Mouse (Mus musculus) MEL (cell line): ENCODE data around the gene Prdm15.

Source experiments
- CTCF ChIP-seq, 3 experiments: IDR thresholded peaks in 2 of 3; conservative IDR thresholded peaks in 1 of 3; 2 replicates each; pipeline ENCODE4 v1.5.1; 2011 to 2012; ENCODE audit warnings: low read length in 3 of 3, low read depth in 2 of 3, mild to moderate bottlenecking in 2 of 3, improper control_type of control experiment in 1 of 3, inconsistent platforms in 1 of 3, mixed read lengths in 1 of 3, moderate library complexity in 1 of 3; ENCODE audit not compliant: control insufficient read depth in 1 of 3, insufficient read depth in 1 of 3, poor library complexity in 1 of 3, severe bottlenecking in 1 of 3
- JUND ChIP-seq: IDR thresholded peaks from 2 replicates; pipeline ENCODE4 v1.6.1; 2011; ENCODE audit warnings: low read depth, mild to moderate bottlenecking, improper control_type of control experiment, low read length
- MAFK ChIP-seq: IDR thresholded peaks from 2 replicates; pipeline ENCODE4 v1.6.1; 2011; ENCODE audit warnings: low read depth, mild to moderate bottlenecking, low read length, improper control_type of control experiment, borderline replicate concordance
- NELFE ChIP-seq: IDR thresholded peaks from 2 replicates; pipeline ENCODE4 v1.6.1; 2011; ENCODE audit warnings: low read depth, low read length, improper control_type of control experiment
- POLR2A ChIP-seq, 2 experiments: IDR thresholded peaks; 2 replicates each; pipeline ENCODE4 v1.6.1; 2011 to 2012; ENCODE audit warnings: low read length in 2 of 2, mild to moderate bottlenecking in 2 of 2, control low read depth in 1 of 2, improper control_type of control experiment in 1 of 2, low read depth in 1 of 2, moderate library complexity in 1 of 2; ENCODE audit not compliant: control insufficient read depth in 1 of 2, insufficient read depth in 1 of 2, poor library complexity in 1 of 2
- POLR2AphosphoS2 ChIP-seq: IDR thresholded peaks from 2 replicates; pipeline ENCODE4 v1.6.1; 2011; ENCODE audit warnings: low read length, improper control_type of control experiment
- TBP ChIP-seq: IDR thresholded peaks from 2 replicates; pipeline ENCODE4 v1.8.0; 2011; ENCODE audit warnings: low read depth, low read length, improper control_type of control experiment
- TCF12 ChIP-seq: IDR thresholded peaks from 2 replicates; pipeline ENCODE4 v1.6.1; 2014; ENCODE audit warnings: low read depth, mild to moderate bottlenecking, inconsistent platforms, low read length, improper control_type of control experiment, moderate library complexity
- ZNF384 ChIP-seq: IDR thresholded peaks from 2 replicates; pipeline ENCODE4 v1.6.1; 2012; ENCODE audit warnings: low read depth, mild to moderate bottlenecking, inconsistent platforms, low read length, improper control_type of control experiment

DNA sequence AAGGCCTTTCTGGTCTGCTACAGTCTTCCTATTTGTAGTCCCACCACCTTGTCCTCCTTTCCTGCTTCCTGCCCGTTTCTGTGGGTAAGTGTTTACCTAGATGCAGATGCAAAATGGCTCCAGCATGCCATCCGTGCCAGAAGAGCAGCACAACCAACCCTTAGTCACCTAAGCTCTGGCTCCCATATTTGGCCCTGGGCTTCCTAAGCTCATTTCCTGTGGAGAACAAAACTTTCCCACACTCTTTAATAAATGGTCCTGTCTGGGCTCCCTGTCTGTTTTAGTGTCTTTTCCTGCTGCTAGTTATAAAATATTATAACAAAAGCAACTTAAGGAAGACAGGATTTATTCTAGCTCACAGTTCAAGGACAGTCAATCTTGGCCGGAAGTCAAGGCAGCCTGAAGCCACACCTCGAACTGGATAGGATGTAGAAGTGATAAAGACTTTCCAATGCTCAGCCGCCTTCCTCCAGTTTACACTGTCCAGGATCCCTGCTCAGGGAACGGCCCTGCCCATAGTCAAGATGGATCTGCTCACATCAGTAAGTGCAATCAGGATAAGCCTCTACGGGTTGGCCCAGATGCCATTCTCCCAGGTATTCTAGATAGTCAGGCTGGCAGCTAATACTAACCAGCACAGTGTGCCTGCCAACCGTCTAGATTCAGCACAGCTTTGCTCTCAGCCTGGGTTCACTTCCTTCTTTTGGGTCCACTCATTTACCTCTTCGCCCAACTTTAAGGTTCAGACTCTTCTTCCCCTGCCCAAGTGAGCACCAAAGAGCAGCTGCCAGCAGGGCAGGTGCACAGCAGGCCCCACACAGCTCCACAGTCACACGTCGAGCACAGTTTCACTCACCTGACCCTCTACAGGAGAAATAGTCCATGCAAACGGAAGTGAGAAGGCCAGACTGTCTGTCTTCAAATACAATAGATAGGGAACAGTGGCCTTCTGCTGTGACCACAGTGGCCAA, 6.4 kb downstream of the Prdm15 start:
- TF ChIP-seq CTCF (IDR thresholded peaks at IDR 0.05 in 2 of 3, conservative IDR thresholded peaks at IDR 0.05 in 1 of 3; ENCODE audit: control insufficient read depth in 1 of 3, insufficient read depth in 1 of 3, low read depth in 2 of 3, low read length in 3 of 3, poor library complexity in 1 of 3, severe bottlenecking in 1 of 3) (no peak), TBP (no peak), POLR2A (IDR thresholded peaks at IDR 0.05; ENCODE audit: control insufficient read depth in 1 of 2, insufficient read depth in 1 of 2, low read depth in 1 of 2, low read length in 2 of 2, poor library complexity in 1 of 2) (no peak), TCF12 (no peak), MAFK (no peak), JUND (no peak), POLR2AphosphoS2 (no peak), NELFE (no peak), ZNF384 (no peak)
